Mouse (Mus musculus) spleen, postnatal 10 days (tissue): ENCODE data around the gene Lyzl4.

Source experiments
- DNase-seq, 2 experiments: peaks; one replicate each; pipeline ENCODE4 v3.0.0; 2021 to 2022; ENCODE audit warnings: low spot score in 2 of 2

Gene Lyzl4

GRCm38 (mm10) chr9:121642001-121642400, at the start of gene Lyzl4:
Lyzl4 (minus strand) TSS chr9:121642096.
- peak; percentile 52 to 74 for DNase-seq

GRCm38 (mm10) chr9:121690734-121691133, 48.8 kb upstream of the Lyzl4 start:
- DNase-seq = no peak

GRCm38 (mm10) chr9:121690200-121690651, 48.3 kb upstream of the Lyzl4 start:
- no peak for DNase-seq

GRCm38 (mm10) chr9:121684702-121685101, 42.8 kb upstream of the Lyzl4 start:
- no peak for DNase-seq

GRCm38 (mm10) chr9:121682037-121682680, 40.3 kb upstream of the Lyzl4 start:
- DNase-seq = no peak

GRCm38 (mm10) chr9:121681191-121681590, 39.3 kb upstream of the Lyzl4 start:
- no peak for DNase-seq

GRCm38 (mm10) chr9:121679549-121679948, 37.7 kb upstream of the Lyzl4 start:
- peak in 1 of 2 experiments; percentile 70 for DNase-seq

- no peak for DNase-seq
These were observed 35.6 kb upstream of the Lyzl4 start for GRCm38 (mm10) chr9:121677476-121677875.

GRCm38 (mm10) chr9:121677069-121677468, 35.2 kb upstream of the Lyzl4 start:
- no peak for DNase-seq

- DNase-seq = no peak
These were observed 33.7 kb upstream of the Lyzl4 start for GRCm38 (mm10) chr9:121675556-121675955.

- peak in 1 of 2 experiments; percentile 64 for DNase-seq
These were observed 33.1 kb upstream of the Lyzl4 start for GRCm38 (mm10) chr9:121675011-121675410.

- no peak for DNase-seq
These were observed 31.8 kb upstream of the Lyzl4 start for GRCm38 (mm10) chr9:121673716-121674115.

GRCm38 (mm10) chr9:121672311-121672710, 30.4 kb upstream of the Lyzl4 start:
- no peak for DNase-seq

- peak in 1 of 2 experiments; percentile 37 for DNase-seq
These were observed 29.4 kb upstream of the Lyzl4 start for GRCm38 (mm10) chr9:121671300-121671699.

- peak in 1 of 2 experiments; percentile 62 for DNase-seq
These were observed 27.5 kb upstream of the Lyzl4 start for GRCm38 (mm10) chr9:121669348-121669791.

GRCm38 (mm10) chr9:121667822-121668221, 25.9 kb upstream of the Lyzl4 start:
- DNase-seq = no peak

GRCm38 (mm10) chr9:121666957-121667630, 25.2 kb upstream of the Lyzl4 start:
- no peak for DNase-seq

- no peak for DNase-seq
These were observed 22.2 kb upstream of the Lyzl4 start for GRCm38 (mm10) chr9:121664104-121664503.

GRCm38 (mm10) chr9:121663467-121663866, 21.6 kb upstream of the Lyzl4 start:
- DNase-seq = no peak

GRCm38 (mm10) chr9:121659791-121660190, 17.9 kb upstream of the Lyzl4 start:
- DNase-seq = no peak

- no peak for DNase-seq
These were observed 16.4 kb upstream of the Lyzl4 start for GRCm38 (mm10) chr9:121658248-121658647.

GRCm38 (mm10) chr9:121657143-121657542, 15.2 kb upstream of the Lyzl4 start:
- DNase-seq = no peak

GRCm38 (mm10) chr9:121656322-121656721, 14.4 kb upstream of the Lyzl4 start:
- DNase-seq = no peak
